Mouse (Mus musculus) MEL (cell line): Measurements from ENCODE around the gene Glod5. TPM values are rescaled to one million over a fixed set of nuclear protein-coding genes. Genes with fewer than 3 reads are reported as not detected.

ENCODE experiments used
- DNase-seq: peaks from one replicate; pipeline ENCODE4 v3.0.0; 2011; ENCODE audit warnings: low read depth, low spot score
- H3K27ac ChIP-seq: 2 replicates; pipeline ENCODE4 v1.5.1; 2012; ENCODE audit warnings: low read depth, mild to moderate bottlenecking, control low read depth, low read length, moderate library complexity; ENCODE audit not compliant: control insufficient read depth
- H3K27me3 ChIP-seq, 2 experiments: fragments of 150-350 bp in 1 of 2; sonication (generic) in 1 of 2; 2 replicates each; pipeline ENCODE4 v1.6.1; 2012; ENCODE audit warnings: low read length in 2 of 2, mild to moderate bottlenecking in 2 of 2, improper control_type of control experiment in 1 of 2, moderate library complexity in 1 of 2; ENCODE audit not compliant: insufficient read depth in 2 of 2, control insufficient read depth in 1 of 2
- H3K36me3 ChIP-seq, 2 experiments: 2 replicates each; pipeline ENCODE4 v1.6.1; 2012 to 2014; ENCODE audit warnings: low read length in 2 of 2, improper control_type of control experiment in 1 of 2, inconsistent platforms in 1 of 2, mild to moderate bottlenecking in 1 of 2; ENCODE audit not compliant: insufficient read depth in 2 of 2, control insufficient read depth in 1 of 2
- H3K4me1 ChIP-seq, 2 experiments: fragments of 150-350 bp in 1 of 2; sonication (generic) in 1 of 2; 2 replicates each; pipeline ENCODE4 v1.6.1; 2012; ENCODE audit warnings: low read length in 2 of 2, improper control_type of control experiment in 1 of 2, mild to moderate bottlenecking in 1 of 2; ENCODE audit not compliant: insufficient read depth in 2 of 2, control insufficient read depth in 1 of 2
- H3K4me3 ChIP-seq, 2 experiments: fragments of 150-350 bp in 1 of 2; sonication (generic) in 1 of 2; 2 replicates each; pipeline ENCODE4 v1.5.1; 2012; ENCODE audit warnings: low read depth in 2 of 2, low read length in 2 of 2, mild to moderate bottlenecking in 2 of 2, moderate library complexity in 2 of 2, control low read depth in 1 of 2, improper control_type of control experiment in 1 of 2; ENCODE audit not compliant: control insufficient read depth in 1 of 2, insufficient read depth in 1 of 2
- H3K79me2 ChIP-seq: 2 replicates; pipeline ENCODE4 v1.6.1; 2012; ENCODE audit warnings: mild to moderate bottlenecking, low read length, moderate library complexity; ENCODE audit not compliant: control insufficient read depth, poor library complexity, insufficient read depth
- H3K9ac ChIP-seq: 2 replicates; pipeline ENCODE4 v1.6.1; 2012; ENCODE audit warnings: low read depth, mild to moderate bottlenecking, control low read depth, low read length, moderate library complexity; ENCODE audit not compliant: control insufficient read depth, poor library complexity, severe bottlenecking
- H3K9me3 ChIP-seq: fragments of 150-350 bp; sonication (generic); replicated peaks from 2 replicates; pipeline ENCODE4 v1.6.1; 2012; ENCODE audit warnings: mild to moderate bottlenecking, low read length, improper control_type of control experiment, moderate library complexity; ENCODE audit not compliant: insufficient read depth
- BHLHE40 ChIP-seq: IDR thresholded peaks from 2 replicates; pipeline ENCODE4 v1.6.1; 2012; ENCODE audit warnings: low read depth, mild to moderate bottlenecking, inconsistent platforms, low read length, improper control_type of control experiment, borderline replicate concordance
- CHD1 ChIP-seq: IDR thresholded peaks from 2 replicates; pipeline ENCODE4 v1.6.1; 2012; ENCODE audit warnings: low read depth, mild to moderate bottlenecking, inconsistent platforms, low read length, improper control_type of control experiment
- CHD2 ChIP-seq: IDR thresholded peaks from 2 replicates; pipeline ENCODE4 v1.6.1; 2011; ENCODE audit warnings: low read length, improper control_type of control experiment
- CTCF ChIP-seq, 3 experiments: IDR thresholded peaks in 2 of 3; conservative IDR thresholded peaks in 1 of 3; 2 replicates each; pipeline ENCODE4 v1.5.1; 2011 to 2012; ENCODE audit warnings: low read length in 3 of 3, low read depth in 2 of 3, mild to moderate bottlenecking in 2 of 3, improper control_type of control experiment in 1 of 3, inconsistent platforms in 1 of 3, mixed read lengths in 1 of 3, moderate library complexity in 1 of 3; ENCODE audit not compliant: control insufficient read depth in 1 of 3, insufficient read depth in 1 of 3, poor library complexity in 1 of 3, severe bottlenecking in 1 of 3
- ETS1 ChIP-seq: IDR thresholded peaks from 2 replicates; pipeline ENCODE4 v1.6.1; 2012; ENCODE audit warnings: low read depth, mild to moderate bottlenecking, inconsistent platforms, low read length, improper control_type of control experiment, moderate library complexity
- GABPA ChIP-seq: IDR thresholded peaks from 2 replicates; pipeline ENCODE4 v1.6.1; 2012; ENCODE audit warnings: low read depth, mild to moderate bottlenecking, inconsistent platforms, low read length, improper control_type of control experiment, moderate library complexity
- GATA1 ChIP-seq: IDR thresholded peaks from 2 replicates; pipeline ENCODE4 v1.6.1; 2011; ENCODE audit warnings: low read depth, low read length, improper control_type of control experiment
- KAT2A ChIP-seq: conservative IDR thresholded peaks from 2 replicates; pipeline ENCODE4 v1.6.1; 2012; ENCODE audit warnings: low read depth, low read length, improper control_type of control experiment, inconsistent platforms
- MAZ ChIP-seq: IDR thresholded peaks from 2 replicates; pipeline ENCODE4 v1.6.1; 2012; ENCODE audit warnings: low read depth, mild to moderate bottlenecking, inconsistent platforms, low read length, improper control_type of control experiment
- MEF2A ChIP-seq: IDR thresholded peaks from 2 replicates; pipeline ENCODE4 v1.6.1; 2014; ENCODE audit warnings: low read depth, mild to moderate bottlenecking, inconsistent platforms, low read length, improper control_type of control experiment; ENCODE audit not compliant: poor library complexity, insufficient replicate concordance, severe bottlenecking; ENCODE audit errors: extremely low read depth
- MYC ChIP-seq: IDR thresholded peaks from 2 replicates; pipeline ENCODE4 v1.6.1; 2011; ENCODE audit warnings: low read depth, mild to moderate bottlenecking, low read length, improper control_type of control experiment, moderate library complexity
- NELFE ChIP-seq: IDR thresholded peaks from 2 replicates; pipeline ENCODE4 v1.6.1; 2011; ENCODE audit warnings: low read depth, low read length, improper control_type of control experiment
- POLR2A ChIP-seq, 2 experiments: IDR thresholded peaks; 2 replicates each; pipeline ENCODE4 v1.6.1; 2011 to 2012; ENCODE audit warnings: low read length in 2 of 2, mild to moderate bottlenecking in 2 of 2, control low read depth in 1 of 2, improper control_type of control experiment in 1 of 2, low read depth in 1 of 2, moderate library complexity in 1 of 2; ENCODE audit not compliant: control insufficient read depth in 1 of 2, insufficient read depth in 1 of 2, poor library complexity in 1 of 2
- POLR2AphosphoS2 ChIP-seq: IDR thresholded peaks from 2 replicates; pipeline ENCODE4 v1.6.1; 2011; ENCODE audit warnings: low read length, improper control_type of control experiment
- POLR2AphosphoS5 ChIP-seq: IDR thresholded peaks from 2 replicates; pipeline ENCODE4 v1.6.1; 2012; ENCODE audit warnings: low read depth, borderline replicate concordance, mild to moderate bottlenecking, inconsistent platforms, low read length, moderate library complexity, mixed read lengths
- RAD21 ChIP-seq: IDR thresholded peaks from 2 replicates; pipeline ENCODE4 v1.6.1; 2011; ENCODE audit warnings: mild to moderate bottlenecking, low read depth, low read length, improper control_type of control experiment
- RCOR1 ChIP-seq: IDR thresholded peaks from 2 replicates; pipeline ENCODE4 v1.6.1; 2012; ENCODE audit warnings: low read depth, mild to moderate bottlenecking, inconsistent platforms, low read length, improper control_type of control experiment
- SMC3 ChIP-seq: IDR thresholded peaks from 2 replicates; pipeline ENCODE4 v1.6.1; 2011; ENCODE audit warnings: low read depth, low read length, improper control_type of control experiment
- TAL1 ChIP-seq: IDR thresholded peaks from 2 replicates; pipeline ENCODE4 v1.6.1; 2012; ENCODE audit warnings: mild to moderate bottlenecking, inconsistent platforms, low read length, moderate library complexity, mixed read lengths
- UBTF ChIP-seq: IDR thresholded peaks from 2 replicates; pipeline ENCODE4 v1.6.1; 2012; ENCODE audit warnings: low read depth, mild to moderate bottlenecking, inconsistent platforms, low read length, improper control_type of control experiment, moderate library complexity, borderline replicate concordance; ENCODE audit not compliant: insufficient read depth
- ZMIZ1 ChIP-seq: IDR thresholded peaks from 2 replicates; pipeline ENCODE4 v1.6.1; 2012; ENCODE audit warnings: low read depth, mild to moderate bottlenecking, inconsistent platforms, low read length, improper control_type of control experiment, moderate library complexity
- ZNF384 ChIP-seq: IDR thresholded peaks from 2 replicates; pipeline ENCODE4 v1.6.1; 2012; ENCODE audit warnings: low read depth, mild to moderate bottlenecking, inconsistent platforms, low read length, improper control_type of control experiment
- polyA plus RNA-seq, 2 experiments: library from polyadenylated mRNA; stranded (reverse) in 1 of 2; unstranded in 1 of 2; fragments of >175 nt in 1 of 2; fragments of >200 nt in 1 of 2; gene quantifications; 2 replicates each; pipeline versions ENCODE4 v1.2.1 to v1.2.4; 2012; ENCODE audit warnings: low replicate concordance in 2 of 2, low read depth in 1 of 2; ENCODE audit not compliant: insufficient read length in 2 of 2, insufficient read depth in 1 of 2, missing spikeins in 1 of 2
- total RNA-seq: library from RNA; depleted of rRNA; stranded (reverse); fragments of 300-350 nt; gene quantifications from 2 replicates; pipeline ENCODE4 v1.2.3, GENCODE M21; 2012

Glod5 gene
- total and polyA plus RNA-seq, 3 experiments: 0.11 TPM; not detected in 2

DNA sequence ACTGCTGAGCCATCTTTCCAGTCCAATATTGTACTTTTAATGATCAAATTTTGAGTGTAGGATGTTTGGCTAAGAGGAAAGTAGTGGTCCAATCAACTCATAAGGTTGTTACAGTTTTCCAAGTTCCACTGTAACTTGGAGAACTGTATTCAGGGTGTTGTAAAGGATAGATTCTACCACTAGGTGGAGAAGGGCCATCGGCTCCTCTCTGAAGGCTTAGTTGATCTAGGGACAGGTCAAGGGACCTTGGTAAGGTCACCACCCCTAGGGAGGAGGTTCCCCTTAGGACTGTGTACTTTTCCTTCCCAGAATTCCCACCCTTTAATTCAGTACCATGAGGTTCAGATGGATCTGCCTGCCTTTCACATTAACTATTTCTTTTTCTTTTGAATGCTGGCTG is 14.7 kb upstream of the Glod5 start (continued):
- TF ChIP-seq MEF2A (no peak), KAT2A (no peak), CTCF (IDR thresholded peaks at IDR 0.05 in 2 of 3, conservative IDR thresholded peaks at IDR 0.05 in 1 of 3; ENCODE audit: control insufficient read depth in 1 of 3, insufficient read depth in 1 of 3, low read depth in 2 of 3, low read length in 3 of 3, poor library complexity in 1 of 3, severe bottlenecking in 1 of 3) (peak; percentile 27 to 78 (median 76); a peak in 5 of 6 replicates)

DNA sequence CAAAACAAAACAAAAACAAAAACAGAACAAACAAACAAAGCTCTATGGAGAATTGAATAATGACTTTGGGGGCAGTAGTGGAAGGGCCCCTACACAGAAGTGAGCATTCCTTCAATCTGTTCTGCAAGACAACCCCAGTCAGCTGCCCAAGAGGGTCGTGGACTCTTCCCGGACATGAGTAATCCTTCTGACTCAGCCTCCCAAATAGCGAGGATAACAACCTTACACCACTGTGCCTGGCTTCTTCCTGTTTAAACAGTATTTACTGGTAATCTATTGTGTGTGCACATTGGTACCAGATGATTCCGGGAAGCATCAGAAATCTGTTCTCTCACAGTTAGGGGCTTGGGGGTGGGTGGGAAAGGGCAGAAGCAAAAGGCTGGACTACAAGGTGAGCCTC is 8.5 kb upstream of the Glod5 start:
- no peak for DNase-seq

DNA sequence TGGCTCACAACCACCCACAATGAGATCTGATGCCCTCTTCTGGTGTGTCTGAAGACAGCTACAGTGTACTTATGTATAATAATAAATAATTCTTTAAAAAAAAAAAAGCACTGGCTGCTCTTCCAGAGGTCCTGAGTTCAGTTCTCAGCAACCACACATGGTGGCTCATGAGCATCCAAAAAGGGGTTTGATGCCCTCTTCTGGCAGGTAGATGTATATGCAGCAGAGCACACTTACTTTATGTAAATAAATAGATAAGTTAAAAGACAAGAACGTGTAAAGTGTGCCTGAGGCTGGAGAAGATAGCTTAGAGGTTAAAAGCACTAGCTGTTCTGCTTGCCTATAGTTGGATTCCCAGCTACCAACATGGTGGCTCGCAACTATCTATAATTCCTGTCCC is 6.5 kb upstream of the Glod5 start:
- Histone ChIP-seq H3K27ac (no peak overlapping the region), H3K4me3 (no peak overlapping the region), H3K36me3 (no peaks in the 10 kb centered on the region; a peak in 1 of 4 replicates), H3K9ac (no peak overlapping the region), H3K27me3 (no peaks in the 10 kb centered on the region), H3K79me2 (no peaks in the 10 kb centered on the region), H3K9me3 (no peaks in the 10 kb centered on the region), H3K4me1 (no peaks in the 10 kb centered on the region)
- DNase-seq: peak; percentile 78
- TF ChIP-seq ZNF384: peak; percentile 30; the same call in 1 of the 2 replicates
- peak; percentile 43 to 63 (median 52) for TF ChIP-seq CTCF (IDR thresholded peaks at IDR 0.05 in 2 of 3, conservative IDR thresholded peaks at IDR 0.05 in 1 of 3; ENCODE audit: control insufficient read depth in 1 of 3, insufficient read depth in 1 of 3, low read depth in 2 of 3, low read length in 3 of 3, poor library complexity in 1 of 3, severe bottlenecking in 1 of 3)
- TF ChIP-seq GABPA: no peak
- no peak for TF ChIP-seq POLR2AphosphoS5
- TF ChIP-seq SMC3: peak; percentile 59
- 0 out of 2 replicates have a peak, but pooled peaks have one; percentile 31 for TF ChIP-seq MYC
- TF ChIP-seq RAD21: peak; percentile 53

More for the DNA sequence above, 8.5 kb upstream of the Glod5 start:
- Histone ChIP-seq H3K79me2 (no peaks in the 10 kb centered on the region), H3K4me1 (no peaks in the 10 kb centered on the region; a peak in 1 of 4 replicates), H3K9ac (no peak overlapping the region), H3K27me3 (no peaks in the 10 kb centered on the region), H3K9me3 (no peaks in the 10 kb centered on the region), H3K4me3 (no peak overlapping the region), H3K36me3 (no peaks in the 10 kb centered on the region; a peak in 1 of 4 replicates), H3K27ac (no peak overlapping the region)
- no peak for TF ChIP-seq CHD2
- TF ChIP-seq RCOR1: no peak
- no peak for TF ChIP-seq ETS1
- TF ChIP-seq GABPA: no peak
- no peak for TF ChIP-seq UBTF
- TF ChIP-seq ZMIZ1: no peak
- TF ChIP-seq CHD1: no peak
- no peak for TF ChIP-seq TAL1
- no peak for TF ChIP-seq GATA1
- no peak for TF ChIP-seq MAZ
- no peak for TF ChIP-seq POLR2AphosphoS2
- TF ChIP-seq BHLHE40: no peak
- TF ChIP-seq NELFE: no peak
- no peak for TF ChIP-seq POLR2A (IDR thresholded peaks at IDR 0.05; ENCODE audit: control insufficient read depth in 1 of 2, insufficient read depth in 1 of 2, low read depth in 1 of 2, low read length in 2 of 2, poor library complexity in 1 of 2)
